Mouse (Mus musculus): ENCODE measurements around the gene Vps45.
"Not testable (repeated sequence)": the region's sequence is repeated elsewhere in the genome, so short reads cannot be mapped to it uniquely, and the experiment has no call there.

DNA sequence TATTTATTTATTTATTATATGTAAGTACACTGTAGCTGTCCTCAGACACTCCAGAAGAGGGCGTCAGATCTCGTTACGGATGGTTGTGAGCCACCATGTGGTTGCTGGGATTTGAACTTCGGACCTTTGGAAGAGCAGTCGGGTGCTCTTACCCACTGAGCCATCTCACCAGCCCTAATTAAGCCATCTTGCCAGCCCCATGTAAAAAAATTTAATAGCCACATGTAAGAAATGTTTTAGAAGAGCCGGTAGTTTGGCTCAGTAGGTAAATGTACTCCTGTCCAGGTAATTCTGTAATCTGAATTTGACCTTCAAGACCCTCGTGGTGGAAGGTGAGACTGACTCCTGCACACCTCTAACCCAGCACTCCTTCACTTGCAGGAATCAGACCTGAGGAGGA is 87.6 kb downstream of the Vps45 start:
- not testable (repeated sequence) for TF ChIP-seq CTCF, POLR2A (IDR thresholded peaks at IDR 0.05; ENCODE audit: insufficient read depth, low read depth, low read length)
